ENCODE assay signal across 19 mouse cellular contexts in genomic region chr5:131956090-131956489, GRCm38 (mm10).
DNase-seq lines count a peak whose midpoint lies in the region; ATAC-seq and TF ChIP-seq lines count a peak whose summit lies in the region.
"Had no signal": no experiment of that assay in that cellular context is flagged by ENCODE, and none has a peak within 500 bp of the region (broad histone marks: within the 10 kb centered on the region; RNA-seq: fewer than 3 reads in every experiment).

No protein-coding gene starts in this region.

- H3K4me1 ChIP-seq in forebrain, embryonic 15.5 days = peaks cover 23% of the 10 kb centered on the region
- peaks cover 9% of the 10 kb centered on the region; the same call in 1 of the 2 replicates for H3K4me1 ChIP-seq in forebrain, embryonic 11.5 days (replicated peaks; ENCODE audit: control insufficient read depth, insufficient read depth, low read length)
- H3K4me1 ChIP-seq in limb, embryonic 10.5 days = peaks cover 24% of the 10 kb centered on the region
- no peaks in the 10 kb centered on the region for H3K4me1 ChIP-seq in cerebellum, adult 2 months (ENCODE audit: control insufficient read depth, insufficient read depth, low read length)
- H3K4me1 ChIP-seq: intestine, embryonic 15.5 days had no signal

- no peaks in the 10 kb centered on the region for H3K27me3 ChIP-seq in forebrain, embryonic 15.5 days
- no peaks in the 10 kb centered on the region for H3K27me3 ChIP-seq in forebrain, embryonic 11.5 days (ENCODE audit: control insufficient read depth, insufficient read depth, low read length)
- H3K27me3 ChIP-seq in limb, embryonic 10.5 days (ENCODE audit: low read depth, poor library complexity, severe bottlenecking) = no peaks in the 10 kb centered on the region
- no peaks in the 10 kb centered on the region for H3K27me3 ChIP-seq in cerebellum, adult 2 months (ENCODE audit: control insufficient read depth, insufficient read depth, low read length)
- H3K27me3 ChIP-seq: intestine, embryonic 15.5 days had no signal

- peak; percentile 29; the same call in 1 of the 2 replicates for ATAC-seq in forebrain, embryonic 15.5 days (replicated peaks)
- ATAC-seq in forebrain, embryonic 11.5 days (replicated peaks; ENCODE audit: low FRiP score) = no peak
- peak; percentile 22; the same call in 1 of the 2 replicates for ATAC-seq in megakaryocyte-erythroid progenitor cell, adult 5-6 weeks (replicated peaks; ENCODE audit: low FRiP score, low TSS enrichment, poor library complexity, severe bottlenecking)
- ATAC-seq: intestine, embryonic 15.5 days had no signal

- no peak for TF ChIP-seq CTCF in cerebellum, adult 2 months (IDR thresholded peaks at IDR 0.05; ENCODE audit: borderline replicate concordance, insufficient read depth, low read depth, low read length)

- no peak overlapping the region for H3K4me2 ChIP-seq in forebrain, embryonic 15.5 days (replicated peaks)
- no peak overlapping the region for H3K4me2 ChIP-seq in forebrain, embryonic 11.5 days (ENCODE audit: low read depth, low read length, severe bottlenecking)
- H3K4me2 ChIP-seq: hindbrain, embryonic 14.5 days; intestine, embryonic 15.5 days had no signal

- H3K36me3 ChIP-seq in forebrain, embryonic 15.5 days = no peaks in the 10 kb centered on the region
- H3K36me3 ChIP-seq in forebrain, embryonic 11.5 days (ENCODE audit: control insufficient read depth, insufficient read depth, low read length) = no peaks in the 10 kb centered on the region
- no peaks in the 10 kb centered on the region for H3K36me3 ChIP-seq in limb, embryonic 10.5 days
- H3K36me3 ChIP-seq: heart, embryonic 10.5 days; intestine, embryonic 15.5 days had no signal

- H3K4me3 ChIP-seq in forebrain, embryonic 15.5 days = no peak overlapping the region
- H3K4me3 ChIP-seq in forebrain, embryonic 11.5 days (ENCODE audit: low read depth, low read length) = no peak overlapping the region
- no peak overlapping the region for H3K4me3 ChIP-seq in limb, embryonic 10.5 days
- H3K4me3 ChIP-seq in cerebellum, adult 2 months (replicated peaks; ENCODE audit: insufficient read depth, low read depth, low read length) = no peak overlapping the region
- H3K4me3 ChIP-seq: erythroblast, embryonic 14.5 days; heart, embryonic 10.5 days; intestine, embryonic 15.5 days had no signal

- H3K27ac ChIP-seq in forebrain, embryonic 15.5 days (replicated peaks) = peak overlapping the region; percentile 70
- no peak overlapping the region for H3K27ac ChIP-seq in forebrain, embryonic 11.5 days (ENCODE audit: low read depth, low read length)
- peak overlapping the region; percentile 71 for H3K27ac ChIP-seq in limb, embryonic 10.5 days
- H3K27ac ChIP-seq in cerebellum, adult 2 months (ENCODE audit: insufficient read depth, low read length) = no peak overlapping the region
- H3K27ac ChIP-seq: heart, embryonic 10.5 days; hindbrain, embryonic 14.5 days; intestine, embryonic 15.5 days; macrophage had no signal

- DNase-seq in forebrain, embryonic 11.5 days (ENCODE audit: low spot score) = no peak
- peak; percentile 18 for DNase-seq in c-Kit-positive CD71-negative TER-119-negative erythroid progenitor cells, embryonic 14.5 days (ENCODE audit: low read depth)
- DNase-seq in limb, embryonic 10.5 days (ENCODE audit: low spot score) = no peak
- no peak for DNase-seq in cerebellum, adult 2 months
- no peak for DNase-seq in cerebellum, adult 11-12 months
- DNase-seq: adrenal gland, adult 8-10 months; cerebellum, adult 9-10 months; heart, postnatal 14 days; kidney, postnatal 4 days; lung, adult 18-20 months; right cerebral cortex, postnatal 25 days; thymus, postnatal 4 days had no signal

- H3K9ac ChIP-seq in forebrain, embryonic 15.5 days (replicated peaks) = no peak overlapping the region
- no peak overlapping the region for H3K9ac ChIP-seq in forebrain, embryonic 11.5 days (ENCODE audit: low read length)
- H3K9ac ChIP-seq: hindbrain, embryonic 14.5 days; intestine, embryonic 15.5 days had no signal

- H3K9me3 ChIP-seq in forebrain, embryonic 15.5 days = no peaks in the 10 kb centered on the region
- peaks cover 2% of the 10 kb centered on the region; the same call in 1 of the 2 replicates for H3K9me3 ChIP-seq in forebrain, embryonic 11.5 days (ENCODE audit: control insufficient read depth, low read length)
- no peaks in the 10 kb centered on the region for H3K9me3 ChIP-seq in limb, embryonic 10.5 days (replicated peaks)
- H3K9me3 ChIP-seq: heart, embryonic 10.5 days; intestine, embryonic 15.5 days had no signal

- TF ChIP-seq POLR2A in cerebellum, adult 2 months (IDR thresholded peaks at IDR 0.05; ENCODE audit: borderline replicate concordance, insufficient read depth, low read length) = no peak

- 22% methylated on average over 7 of the region's 7 CpGs for WGBS in forebrain, embryonic 15.5 days
- 36% methylated on average over 7 of the region's 7 CpGs for WGBS in forebrain, embryonic 11.5 days
- WGBS in limb, embryonic 10.5 days = 28% methylated on average over 7 of the region's 7 CpGs
- 61% methylated on average over 7 of the region's 7 CpGs for WGBS in cerebellum, adult 2 months

Comparison
In these comparisons a context has a peak if more than half of its experiments do, and no peak if none do; other contexts are left out.
1. H3K27ac ChIP-seq: peak in forebrain, embryonic 15.5 days (single experiment) and limb, embryonic 10.5 days (single experiment); none in forebrain, embryonic 11.5 days (single experiment) and cerebellum, adult 2 months (single experiment).